Mouse (Mus musculus) lung, postnatal 0 days (tissue): Measurements from ENCODE around the gene Itpr2.

Source experiments
- CTCF ChIP-seq: IDR thresholded peaks from 2 replicates; pipeline ENCODE4 v1.5.1; 2016; ENCODE audit warnings: antibody characterized with exemption, mild to moderate bottlenecking
- EP300 ChIP-seq: IDR thresholded peaks from 2 replicates; pipeline ENCODE4 v1.6.1; 2016; ENCODE audit warnings: antibody characterized with exemption, mild to moderate bottlenecking, control low read depth

DNA sequence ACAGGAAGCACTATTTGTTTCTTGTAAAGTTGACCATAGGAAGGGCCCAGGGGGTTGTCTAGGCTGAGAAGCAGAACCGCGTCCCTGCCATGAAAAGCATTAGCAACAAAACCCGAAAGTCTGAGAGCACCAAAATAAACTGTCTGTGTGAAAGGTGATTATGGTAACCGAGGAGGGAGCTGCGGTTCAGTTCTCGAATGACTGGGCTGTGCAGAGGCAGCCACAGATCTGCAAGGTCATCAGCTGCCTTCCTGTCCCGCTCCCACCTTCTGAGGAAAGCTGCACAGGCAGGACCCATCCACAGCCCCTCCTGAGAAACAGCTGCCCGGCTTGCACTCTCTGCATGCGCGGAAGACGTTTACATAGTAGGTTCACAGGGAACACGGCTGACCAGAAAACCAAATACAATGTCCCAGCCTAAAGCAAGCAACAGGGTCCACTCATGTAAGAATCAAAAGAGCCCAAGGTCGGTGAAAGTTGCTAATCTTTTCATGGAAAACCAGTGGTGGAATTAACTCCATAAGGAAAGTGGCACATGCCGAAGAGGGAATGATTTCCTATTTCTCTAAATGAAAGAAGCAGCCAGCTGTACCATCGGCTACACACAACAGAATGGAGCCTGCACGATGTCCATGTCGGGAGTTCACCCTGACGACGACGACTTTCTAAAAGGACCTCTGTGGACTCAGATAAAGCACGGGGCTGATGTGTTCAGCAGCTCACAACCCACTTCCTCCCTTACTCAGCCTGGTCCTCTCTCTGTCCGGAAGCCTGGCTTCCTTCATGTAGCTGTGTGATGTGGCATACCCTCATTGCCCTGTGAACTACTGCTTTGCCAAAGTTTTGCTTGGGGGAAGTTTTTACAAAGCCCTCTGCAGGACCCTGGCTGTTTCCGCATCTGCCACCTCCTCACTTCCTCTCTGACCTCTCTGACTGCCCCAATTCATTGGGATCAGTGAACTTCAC lies 280.4 kb downstream of the Itpr2 start:
- TF ChIP-seq CTCF (no peak), EP300 (no peak)
